Mouse (Mus musculus): ENCODE measurements around the gene Serpina3a. TPM values are rescaled to one million over a fixed set of nuclear protein-coding genes. Genes with fewer than 3 reads are reported as not detected.

Gene Serpina3a
- polyA plus RNA-seq, 1 experiment, result not detected

DNA sequence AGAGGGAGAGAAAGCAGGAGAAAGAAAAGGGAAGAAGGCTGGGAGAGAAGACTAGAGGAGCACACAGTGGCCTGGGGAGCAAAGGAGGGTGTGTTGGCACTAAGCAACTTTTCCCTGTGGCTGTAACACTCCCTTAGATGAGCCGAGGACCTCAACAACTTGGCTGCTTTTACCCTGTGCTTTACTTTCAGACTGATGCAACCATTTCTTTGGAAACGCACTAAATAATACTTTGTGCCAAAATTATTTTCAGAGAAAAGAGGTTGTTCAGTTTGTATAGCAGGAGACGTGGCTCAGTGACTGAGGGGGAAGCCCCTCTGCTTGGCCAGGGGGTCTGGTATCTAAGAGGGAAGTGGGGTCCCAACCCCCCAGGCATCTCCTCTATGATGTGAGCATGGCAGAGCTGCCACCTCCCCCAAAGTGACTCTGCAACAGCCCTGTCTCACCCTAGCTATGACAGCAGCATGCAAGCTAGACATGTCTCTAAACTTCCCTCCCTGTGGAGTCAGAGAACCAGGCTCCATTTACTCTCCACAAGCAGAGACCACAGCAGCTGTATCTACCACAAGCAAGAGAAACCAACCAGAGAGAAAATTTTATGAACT lies 40.6 kb downstream of the Serpina3a start:
- no peaks in the 10 kb centered on the region for H3K79me2 ChIP-seq (ENCODE audit: control insufficient read depth, insufficient read depth)
- H3ac ChIP-seq (ENCODE audit: control insufficient read depth, insufficient read length, low read depth), result no peak overlapping the region
- no peak overlapping the region for H3K4me3 ChIP-seq (ENCODE audit: insufficient read depth, poor library complexity, severe bottlenecking)
- H3K36me3 ChIP-seq (ENCODE audit: control insufficient read depth, insufficient read depth), result no peaks in the 10 kb centered on the region
- H3K27me3 ChIP-seq (ENCODE audit: control insufficient read depth, insufficient read depth, insufficient read length), result no peaks in the 10 kb centered on the region
- no peak for TF ChIP-seq MAX (IDR thresholded peaks at IDR 0.05)
- no peak for TF ChIP-seq FOSL1 (IDR thresholded peaks at IDR 0.05; ENCODE audit: insufficient read depth, low read length, poor library complexity, severe bottlenecking)
- no peak for TF ChIP-seq USF1 (IDR thresholded peaks at IDR 0.05; ENCODE audit: low read depth)
- TF ChIP-seq CTCF (IDR thresholded peaks at IDR 0.05; ENCODE audit: control insufficient read depth, insufficient read depth, insufficient read length), result no peak
- TF ChIP-seq CEBPB (IDR thresholded peaks at IDR 0.05; ENCODE audit: low read depth), result no peak
- TF ChIP-seq MYOG (IDR thresholded peaks at IDR 0.05; ENCODE audit: control insufficient read depth, extremely low read depth, insufficient read length), result no peak
- TF ChIP-seq MYOD1 (IDR thresholded peaks at IDR 0.05; ENCODE audit: control insufficient read depth, insufficient read length, low read depth), result no peak
- no peaks in the 10 kb centered on the region for H3K79me3 ChIP-seq (ENCODE audit: low read depth)

DNA sequence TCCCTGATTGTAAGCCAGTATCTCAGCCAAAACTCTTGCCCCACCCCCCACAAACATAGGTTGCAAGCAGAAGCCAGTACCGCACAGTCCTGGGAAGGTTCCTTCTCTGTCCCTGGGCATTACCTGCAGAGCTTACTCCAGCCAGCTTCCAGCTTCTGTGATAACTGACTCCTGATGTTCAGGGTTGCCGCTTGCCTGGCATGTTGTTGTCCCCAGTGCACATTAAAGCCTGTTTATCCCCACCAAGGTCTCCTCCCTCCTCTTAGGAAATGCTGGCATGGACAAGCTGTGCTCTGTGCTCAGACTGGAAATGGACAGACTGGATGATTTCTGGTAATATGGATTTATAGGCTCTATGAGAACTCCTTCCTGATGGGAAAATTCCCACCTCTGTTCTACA lies 41.1 kb downstream of the Serpina3a start, which contains the start of gene Serpina3c:
Gene Serpina3c, minus strand, starts transcription at position 215 of the 400 bp plus-strand sequence.
- Histone ChIP-seq H3K79me2 (ENCODE audit: control insufficient read depth, insufficient read depth) (no peaks in the 10 kb centered on the region), H3ac (ENCODE audit: control insufficient read depth, insufficient read length, low read depth) (no peak within 1 kb of the TSS), H3K36me3 (ENCODE audit: control insufficient read depth, insufficient read depth) (no peaks in the 10 kb centered on the region), H3K4me3 (ENCODE audit: insufficient read depth, poor library complexity, severe bottlenecking) (no peak within 1 kb of the TSS), H3K27me3 (ENCODE audit: control insufficient read depth, insufficient read depth, insufficient read length) (no peaks in the 10 kb centered on the region), H3K79me3 (ENCODE audit: low read depth) (no peaks in the 10 kb centered on the region)
- TF ChIP-seq CEBPB (IDR thresholded peaks at IDR 0.05; ENCODE audit: low read depth), result no peak
- TF ChIP-seq CTCF (IDR thresholded peaks at IDR 0.05; ENCODE audit: control insufficient read depth, insufficient read depth, insufficient read length), result no peak
- TF ChIP-seq USF1 (IDR thresholded peaks at IDR 0.05; ENCODE audit: low read depth), result no peak
- TF ChIP-seq MAX (IDR thresholded peaks at IDR 0.05), result no peak
- no peak for TF ChIP-seq MYOG (IDR thresholded peaks at IDR 0.05; ENCODE audit: control insufficient read depth, extremely low read depth, insufficient read length)
- TF ChIP-seq MYOD1 (IDR thresholded peaks at IDR 0.05; ENCODE audit: control insufficient read depth, insufficient read length, low read depth), result no peak
- no peak for TF ChIP-seq FOSL1 (IDR thresholded peaks at IDR 0.05; ENCODE audit: insufficient read depth, low read length, poor library complexity, severe bottlenecking)

Other genes starting within 250 kb of the Serpina3a start
- not detected for gene Serpina1a, start 249.2 kb upstream of the Serpina3a start, polyA plus RNA-seq (2012; fragmentation: generic; extraction: Trizol)
- not detected for gene Serpina1c, start 207.8 kb upstream of the Serpina3a start, polyA plus RNA-seq (2012; fragmentation: generic; extraction: Trizol)
- gene Serpina1e, start 153.7 kb upstream of the Serpina3a start, polyA plus RNA-seq (2012; fragmentation: generic; extraction: Trizol), result not detected
- gene Serpina11, start 122.8 kb upstream of the Serpina3a start, polyA plus RNA-seq (2012; fragmentation: generic; extraction: Trizol), result not detected
- 0.01 TPM for gene Serpina9, start 99.0 kb upstream of the Serpina3a start, polyA plus RNA-seq (2012; fragmentation: generic; extraction: Trizol)
- gene Serpina12, start 68.3 kb upstream of the Serpina3a start, polyA plus RNA-seq (2012; fragmentation: generic; extraction: Trizol), result not detected
- gene Serpina5, start 11.6 kb upstream of the Serpina3a start, polyA plus RNA-seq (2012; fragmentation: generic; extraction: Trizol), result not detected
- gene Serpina3b, start 15.3 kb downstream of the Serpina3a start, polyA plus RNA-seq (2012; fragmentation: generic; extraction: Trizol), result not detected
- gene Serpina3c, start 41.1 kb downstream of the Serpina3a start, polyA plus RNA-seq (2012; fragmentation: generic; extraction: Trizol), result not detected
- not detected for gene Serpina3f, start 101.8 kb downstream of the Serpina3a start, polyA plus RNA-seq (2012; fragmentation: generic; extraction: Trizol)
- gene Serpina3g, start 123.5 kb downstream of the Serpina3a start, polyA plus RNA-seq (2012; fragmentation: generic; extraction: Trizol), result 0.14 TPM
- not detected for gene Serpina3i, start 150.4 kb downstream of the Serpina3a start, polyA plus RNA-seq (2012; fragmentation: generic; extraction: Trizol)
- gene Serpina3j, start 201.8 kb downstream of the Serpina3a start, polyA plus RNA-seq (2012; fragmentation: generic; extraction: Trizol), result not detected
- gene Serpina3k, start 225.8 kb downstream of the Serpina3a start, polyA plus RNA-seq (2012; fragmentation: generic; extraction: Trizol), result not detected
- gene Serpina3m, start 225.8 kb downstream of the Serpina3a start, polyA plus RNA-seq (2012; fragmentation: generic; extraction: Trizol), result not detected